Mouse (Mus musculus): ENCODE results near the gene Scnn1a.

Scnn1a gene

GRCm38 (mm10) chr6:125309406-125309805 is 11.1 kb upstream of the Scnn1a start:
- no peak for DNase-seq (ENCODE audit: low read depth)

- no peak for DNase-seq (ENCODE audit: low read depth)
Measured at GRCm38 (mm10) chr6:125312171-125312570, 8.3 kb upstream of the Scnn1a start.

- peak; percentile 23 for DNase-seq (ENCODE audit: low read depth)
Measured at GRCm38 (mm10) chr6:125312581-125313355, 7.7 kb upstream of the Scnn1a start.

GRCm38 (mm10) chr6:125313546-125314230 is 6.8 kb upstream of the Scnn1a start, which contains the start of gene Ltbr:
Gene Ltbr (minus strand): TSS chr6:125313885.
- DNase-seq (ENCODE audit: low read depth): peak; percentile 86

- DNase-seq (ENCODE audit: low read depth): no peak
Measured at GRCm38 (mm10) chr6:125314231-125314563, 6.3 kb upstream of the Scnn1a start.

GRCm38 (mm10) chr6:125314746-125315145 is 5.7 kb upstream of the Scnn1a start:
- no peak for DNase-seq (ENCODE audit: low read depth)

- DNase-seq (ENCODE audit: low read depth): no peak
Measured at GRCm38 (mm10) chr6:125317077-125317476, 3.4 kb upstream of the Scnn1a start.

GRCm38 (mm10) chr6:125318981-125319918 is 1.2 kb upstream of the Scnn1a start:
- no peak for DNase-seq (ENCODE audit: low read depth)

- DNase-seq (ENCODE audit: low read depth): no peak
Measured at GRCm38 (mm10) chr6:125319919-125320296, 551 bp upstream of the Scnn1a start.

GRCm38 (mm10) chr6:125321114-125321855 is 826 bp downstream of the Scnn1a start:
- DNase-seq (ENCODE audit: low read depth): no peak

- no peak for DNase-seq (ENCODE audit: low read depth)
Measured at GRCm38 (mm10) chr6:125322794-125323193, 2.3 kb downstream of the Scnn1a start.

- no peak for DNase-seq (ENCODE audit: low read depth)
Measured at GRCm38 (mm10) chr6:125323547-125323946, 3.1 kb downstream of the Scnn1a start.

GRCm38 (mm10) chr6:125325337-125325736 is 4.9 kb downstream of the Scnn1a start:
- no peak for DNase-seq (ENCODE audit: low read depth)

- peak; percentile 69 for DNase-seq (ENCODE audit: low read depth)
Measured at GRCm38 (mm10) chr6:125328243-125328642, 7.8 kb downstream of the Scnn1a start.

- DNase-seq (ENCODE audit: low read depth): no peak
Measured at GRCm38 (mm10) chr6:125330626-125331326, 10.3 kb downstream of the Scnn1a start.

- no peak for DNase-seq (ENCODE audit: low read depth)
Measured at GRCm38 (mm10) chr6:125333112-125333899, 12.8 kb downstream of the Scnn1a start.

- DNase-seq (ENCODE audit: low read depth): no peak
Measured at GRCm38 (mm10) chr6:125334356-125334755, 13.9 kb downstream of the Scnn1a start.

- no peak for DNase-seq (ENCODE audit: low read depth)
Measured at GRCm38 (mm10) chr6:125338791-125339660, 18.6 kb downstream of the Scnn1a start.

- no peak for DNase-seq (ENCODE audit: low read depth)
Measured at GRCm38 (mm10) chr6:125340244-125340643, 19.8 kb downstream of the Scnn1a start.
